Mouse (Mus musculus) CH12.LX (cell line): ENCODE results near the gene Fry. TPM values are rescaled to one million over a fixed set of nuclear protein-coding genes. Genes with fewer than 3 reads are reported as not detected.

Experiments used
- DNase-seq: peaks from one replicate; pipeline ENCODE4 v3.0.0-alpha.2; 2013; ENCODE audit errors: extremely low read depth
- H3K27ac ChIP-seq: 2 replicates; pipeline ENCODE4 v1.5.1; 2012; ENCODE audit warnings: low read depth, mild to moderate bottlenecking, control low read depth, moderate library complexity; ENCODE audit not compliant: insufficient read depth
- H3K27me3 ChIP-seq: replicated peaks from 2 replicates; pipeline ENCODE3; 2012; ENCODE audit warnings: inconsistent platforms
- H3K36me3 ChIP-seq, 2 experiments: replicated peaks in 1 of 2; 2 replicates each; pipeline versions ENCODE3 to v1.6.1; 2012; ENCODE audit warnings: inconsistent platforms in 1 of 2, low read length in 1 of 2, mild to moderate bottlenecking in 1 of 2, mixed read lengths in 1 of 2, moderate library complexity in 1 of 2; ENCODE audit not compliant: control insufficient read depth in 1 of 2, insufficient read depth in 1 of 2
- H3K4me1 ChIP-seq, 2 experiments: 2 replicates each; pipeline ENCODE4 v1.6.1; 2012; ENCODE audit warnings: inconsistent platforms in 1 of 2, moderate library complexity in 1 of 2; ENCODE audit not compliant: insufficient read depth in 2 of 2, control insufficient read depth in 1 of 2
- H3K4me2 ChIP-seq: 2 replicates; pipeline ENCODE4 v1.6.1; 2012; ENCODE audit warnings: low read depth, mild to moderate bottlenecking, control low read depth; ENCODE audit not compliant: poor library complexity, insufficient read depth, severe bottlenecking
- H3K4me3 ChIP-seq, 3 experiments: fragments of 150-350 bp in 1 of 3; sonication (generic) in 1 of 3; replicated peaks in 1 of 3; 2 replicates each; pipeline versions ENCODE3 to v1.5.1; 2011 to 2012; ENCODE audit warnings: low read depth in 2 of 3, low read length in 2 of 3, mild to moderate bottlenecking in 2 of 3, moderate library complexity in 2 of 3, control low read depth in 1 of 3, improper control_type of control experiment in 1 of 3, inconsistent platforms in 1 of 3, mixed read lengths in 1 of 3; ENCODE audit not compliant: poor library complexity in 1 of 3
- H3K79me2 ChIP-seq: replicated peaks from 2 replicates; pipeline ENCODE4 v1.6.1; 2012; ENCODE audit warnings: mild to moderate bottlenecking, moderate library complexity; ENCODE audit not compliant: control insufficient read depth, poor library complexity, insufficient read depth, severe bottlenecking; ENCODE audit errors: extremely low read depth
- H3K9ac ChIP-seq: 2 replicates; pipeline ENCODE4 v1.6.1; 2012; ENCODE audit warnings: low read depth, mild to moderate bottlenecking, control low read depth, moderate library complexity; ENCODE audit not compliant: insufficient read depth
- H3K9me3 ChIP-seq: replicated peaks from 2 replicates; pipeline ENCODE3; 2012; ENCODE audit warnings: low read length, inconsistent platforms, mixed read lengths
- BHLHE40 ChIP-seq: IDR thresholded peaks from 2 replicates; pipeline ENCODE4 v1.6.1; 2011; ENCODE audit warnings: mild to moderate bottlenecking, low read depth, low read length, improper control_type of control experiment
- CHD2 ChIP-seq: IDR thresholded peaks from 2 replicates; pipeline ENCODE4 v1.6.1; 2011; ENCODE audit warnings: low read length, improper control_type of control experiment
- EP300 ChIP-seq: IDR thresholded peaks from 2 replicates; pipeline ENCODE4 v1.6.1; 2011; ENCODE audit warnings: low read length, improper control_type of control experiment
- GABPA ChIP-seq: IDR thresholded peaks from 2 replicates; pipeline ENCODE4 v1.6.1; 2012; ENCODE audit warnings: low read depth, low read length, improper control_type of control experiment, inconsistent platforms; ENCODE audit not compliant: insufficient replicate concordance
- HCFC1 ChIP-seq: IDR thresholded peaks from 2 replicates; pipeline ENCODE4 v1.6.1; 2012; ENCODE audit warnings: low read depth, mild to moderate bottlenecking, inconsistent platforms, low read length, improper control_type of control experiment
- JUN ChIP-seq: IDR thresholded peaks from 2 replicates; pipeline ENCODE4 v1.6.1; 2011; ENCODE audit warnings: low read depth, mild to moderate bottlenecking, low read length, improper control_type of control experiment, moderate library complexity; ENCODE audit not compliant: insufficient read depth
- MAFK ChIP-seq: IDR thresholded peaks from 2 replicates; pipeline ENCODE4 v1.6.1; 2011; ENCODE audit warnings: low read length, improper control_type of control experiment; ENCODE audit not compliant: insufficient replicate concordance
- MAX ChIP-seq: IDR thresholded peaks from 2 replicates; pipeline ENCODE4 v1.6.1; 2011; ENCODE audit warnings: low read length, improper control_type of control experiment
- MAZ ChIP-seq: IDR thresholded peaks from 2 replicates; pipeline ENCODE4 v1.6.1; 2012; ENCODE audit warnings: low read depth, mild to moderate bottlenecking, inconsistent platforms, low read length, improper control_type of control experiment, moderate library complexity
- PAX5 ChIP-seq: IDR thresholded peaks from 2 replicates; pipeline ENCODE4 v1.6.1; 2012; ENCODE audit warnings: low read length, inconsistent platforms, mixed read lengths
- POLR2A ChIP-seq: IDR thresholded peaks from 2 replicates; pipeline ENCODE4 v1.6.1; 2011; ENCODE audit warnings: low read depth, mild to moderate bottlenecking, improper control_type of control experiment, low read length
- RCOR1 ChIP-seq: conservative IDR thresholded peaks from 2 replicates; pipeline ENCODE4 v1.6.1; 2012; ENCODE audit warnings: low read depth, mild to moderate bottlenecking, inconsistent platforms, low read length, improper control_type of control experiment
- SMC3 ChIP-seq: IDR thresholded peaks from 2 replicates; pipeline ENCODE4 v1.6.1; 2011; ENCODE audit warnings: low read depth, low read length, improper control_type of control experiment
- TBP ChIP-seq: conservative IDR thresholded peaks from 2 replicates; pipeline ENCODE4 v1.6.1; 2011; ENCODE audit warnings: low read depth, low read length, improper control_type of control experiment
- TCF12 ChIP-seq: IDR thresholded peaks from 2 replicates; pipeline ENCODE4 v1.6.1; 2014; ENCODE audit warnings: low read depth, mild to moderate bottlenecking, inconsistent platforms, low read length, improper control_type of control experiment
- UBTF ChIP-seq: IDR thresholded peaks from 2 replicates; pipeline ENCODE4 v1.6.1; 2012; ENCODE audit warnings: low read depth, mild to moderate bottlenecking, inconsistent platforms, low read length, improper control_type of control experiment, moderate library complexity
- USF2 ChIP-seq: conservative IDR thresholded peaks from 2 replicates; pipeline ENCODE4 v1.6.1; 2011; ENCODE audit warnings: low read depth, low read length, improper control_type of control experiment
- ZKSCAN1 ChIP-seq: IDR thresholded peaks from 2 replicates; pipeline ENCODE4 v1.6.1; 2012; ENCODE audit warnings: low read depth, inconsistent platforms, low read length, improper control_type of control experiment, borderline replicate concordance
- ZMIZ1 ChIP-seq: IDR thresholded peaks from 2 replicates; pipeline ENCODE4 v1.6.1; 2012; ENCODE audit warnings: low read depth, mild to moderate bottlenecking, inconsistent platforms, low read length, improper control_type of control experiment
- dilution Hi-C: fragments of 300-500 bp; cut with MboI; formaldehyde crosslinking; loops from 2 replicates; pipeline ENCODE4 v1.14.3; 2020; ENCODE audit warnings: low sequenced_read_pairs; ENCODE audit not compliant: extremely low pct_unique_long_range_greater_than_20kb, extremely low pct_ligation_motif_present
- in situ Hi-C: fragments of 300-500 bp; cut with MboI; formaldehyde crosslinking; loops from 3 replicates; pipeline ENCODE4 v1.14.3; 2019; ENCODE audit warnings: low sequenced_read_pairs, low pct_ligation_motif_present, low pct_unique_long_range_greater_than_20kb, mixed read lengths
- polyA plus RNA-seq: library from polyadenylated mRNA; unstranded; fragments of >175 nt; gene quantifications from 2 replicates; pipeline ENCODE4 v1.2.1, GENCODE M21; 2012; ENCODE audit warnings: low read depth; ENCODE audit not compliant: insufficient read length
- total RNA-seq, 2 experiments: library from RNA; depleted of rRNA; stranded (reverse); fragments of 300-350 nt in 1 of 2; fragments of >200 nt in 1 of 2; gene quantifications; 2 replicates each; pipeline ENCODE4 v1.2.3; 2012 to 2014

Fry gene
- total and polyA plus RNA-seq, 3 experiments, result 0.34 to 0.80 (median 0.34) TPM

GRCm38 (mm10) chr5:150292186-150292585 lies 173.7 kb downstream of the Fry start:
- Histone ChIP-seq H3K27ac (no peak overlapping the region), H3K36me3 (no peaks in the 10 kb centered on the region), H3K27me3 (no peaks in the 10 kb centered on the region), H3K9ac (no peak overlapping the region), H3K4me3 (no peak overlapping the region), H3K9me3 (peaks cover 40% of the 10 kb centered on the region), H3K79me2 (no peaks in the 10 kb centered on the region), H3K4me2 (no peak overlapping the region), H3K4me1 (peaks cover 0 to 10% of the 10 kb centered on the region in 2 experiments; a peak in 1 of 4 replicates)
- in situ Hi-C loops, result no loop called here
- TF ChIP-seq MAZ, result no peak
- TF ChIP-seq CHD2, result no peak
- TF ChIP-seq EP300, result no peak
- TF ChIP-seq HCFC1, result no peak
- no peak for TF ChIP-seq MAFK
- no peak for TF ChIP-seq TCF12
- no peak for TF ChIP-seq UBTF
- no peak for TF ChIP-seq TBP
- TF ChIP-seq POLR2A, result no peak
- TF ChIP-seq JUN, result no peak
- TF ChIP-seq MAX, result no peak
- no peak for TF ChIP-seq USF2
- no peak for TF ChIP-seq ZMIZ1
- no peak for TF ChIP-seq SMC3
- TF ChIP-seq GABPA, result no peak
- no peak for TF ChIP-seq BHLHE40
- dilution Hi-C loops, result no loop called here
- no peak for DNase-seq

GRCm38 (mm10) chr5:150294306-150294705 lies 175.9 kb downstream of the Fry start:
- no peak overlapping the region for H3K4me2 ChIP-seq

More at GRCm38 (mm10) chr5:150294306-150294705, 175.9 kb downstream of the Fry start:
- in situ Hi-C loops (no loop called here), dilution Hi-C loops (no loop called here)
- H3K9ac ChIP-seq, result no peak overlapping the region
- H3K4me1 ChIP-seq, result peaks cover 0 to 10% of the 10 kb centered on the region in 2 experiments; a peak in 1 of 4 replicates
- H3K36me3 ChIP-seq, result no peaks in the 10 kb centered on the region
- H3K4me3 ChIP-seq, result no peak overlapping the region
- peaks cover 37% of the 10 kb centered on the region for H3K9me3 ChIP-seq
- H3K27me3 ChIP-seq, result no peaks in the 10 kb centered on the region
- H3K27ac ChIP-seq, result no peak overlapping the region
- no peak for DNase-seq
- TF ChIP-seq ZKSCAN1 (no peak), JUN (no peak), UBTF (no peak), PAX5 (no peak), RCOR1 (no peak)
- no peaks in the 10 kb centered on the region for H3K79me2 ChIP-seq
